Mouse (Mus musculus) spleen, postnatal 36 days (tissue): ENCODE results near the gene Gm9964.
A peak's percentile ranks its signal among the peaks of the same experiment; 100 is the strongest.

Source experiments
- DNase-seq, 2 experiments: peaks; one replicate each; pipeline ENCODE4 v3.0.0; 2022; ENCODE audit warnings: low spot score in 2 of 2, mixed read lengths in 1 of 2

The Gm9964 gene

DNA sequence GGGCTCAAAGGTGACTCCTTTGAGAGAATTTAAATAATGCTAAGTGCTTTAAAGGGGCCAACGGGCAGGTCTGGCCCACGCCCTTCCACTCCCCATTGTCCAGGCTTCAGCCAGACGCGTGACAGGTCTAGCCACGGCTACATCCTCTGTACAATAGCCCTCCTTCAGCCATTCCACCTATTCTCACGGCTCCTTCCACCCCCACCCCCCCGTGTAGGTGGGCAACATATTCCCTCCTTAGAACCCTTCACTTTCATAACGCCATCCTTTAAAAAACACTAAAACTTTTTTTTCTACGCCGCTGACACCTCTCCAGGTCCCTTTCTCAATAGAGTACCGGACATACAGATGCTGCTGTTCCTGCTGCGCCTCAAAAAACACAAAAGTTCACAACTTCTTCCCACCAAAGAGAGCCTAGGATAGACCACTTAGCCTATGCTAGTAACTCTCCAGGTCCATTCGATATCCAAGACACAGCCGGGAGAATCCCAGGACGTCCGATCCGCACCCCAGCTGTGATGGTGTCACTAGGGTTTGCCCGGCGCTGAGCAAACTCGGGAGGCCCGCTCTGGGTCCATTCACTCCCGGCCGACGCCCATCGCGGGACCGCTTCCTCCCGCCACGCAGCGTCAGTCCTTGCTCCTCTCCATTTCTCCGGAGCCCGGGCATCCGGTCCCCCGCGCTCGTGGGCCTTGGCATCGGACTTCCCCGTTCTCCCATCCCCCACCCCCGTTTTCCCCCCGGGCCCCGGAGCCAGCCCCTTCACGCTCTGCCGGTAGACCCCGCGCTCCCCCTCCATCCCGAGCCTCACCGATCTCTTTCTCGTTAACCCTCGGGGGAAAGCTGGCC, 42.9 kb downstream of the Gm9964 start:
- peak; percentile 45 to 65 for DNase-seq

- no peak for DNase-seq
Observed at GRCm38 (mm10) chr11:79252881-79253541, 43.7 kb downstream of the Gm9964 start.
